Mouse (Mus musculus): ENCODE results near the gene Gna12.

Gna12 gene

GRCm38 (mm10) chr5:140753223-140753622 is 77.0 kb downstream of the Gna12 start:
- no peak for DNase-seq (ENCODE audit: low spot score in 2 of 2)

DNA sequence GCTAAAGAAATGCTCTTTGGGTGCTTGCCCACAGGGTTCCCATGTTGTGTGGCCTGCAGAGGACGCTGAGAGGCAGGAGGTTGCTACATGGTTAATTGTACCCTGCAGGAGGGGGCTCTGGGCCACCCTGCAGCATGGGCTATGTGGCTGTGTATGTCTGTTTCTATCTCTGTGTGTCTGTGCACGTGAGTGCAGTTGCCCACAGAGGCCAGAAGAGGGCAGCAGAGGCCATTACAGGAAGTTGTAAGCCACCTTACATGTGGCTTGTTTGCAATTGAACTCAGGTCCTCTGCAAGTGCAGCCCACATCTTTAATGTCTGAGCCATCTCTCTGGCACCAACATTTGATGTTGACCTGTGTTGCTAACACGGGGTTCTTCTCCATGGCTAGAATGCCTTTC is 77.6 kb downstream of the Gna12 start:
- DNase-seq (ENCODE audit: low spot score in 2 of 2), result no peak

- DNase-seq (ENCODE audit: low spot score in 2 of 2), result no peak
Measured at GRCm38 (mm10) chr5:140752041-140752440, 78.2 kb downstream of the Gna12 start.

DNA sequence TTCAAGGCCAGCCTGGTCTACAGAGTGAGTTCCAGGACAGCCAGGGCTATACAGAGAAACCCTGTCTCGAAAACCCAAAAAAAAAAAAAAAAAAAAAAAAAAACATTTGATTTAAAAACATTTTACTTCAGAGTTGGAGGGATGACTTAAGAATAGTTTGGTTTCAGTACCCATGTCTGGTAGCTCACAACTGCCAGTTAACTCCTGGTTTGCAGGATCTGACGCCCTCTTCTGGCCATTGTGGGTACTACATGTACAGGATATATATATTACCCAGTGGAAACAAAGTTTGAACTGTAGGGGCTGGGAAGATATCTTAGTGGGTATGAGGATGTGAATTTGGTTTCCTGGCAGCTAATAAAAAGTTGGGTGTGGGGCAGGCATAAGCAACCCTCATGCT is 79.3 kb downstream of the Gna12 start:
- DNase-seq (ENCODE audit: low spot score in 2 of 2), result peak; percentile 33 to 68

DNA sequence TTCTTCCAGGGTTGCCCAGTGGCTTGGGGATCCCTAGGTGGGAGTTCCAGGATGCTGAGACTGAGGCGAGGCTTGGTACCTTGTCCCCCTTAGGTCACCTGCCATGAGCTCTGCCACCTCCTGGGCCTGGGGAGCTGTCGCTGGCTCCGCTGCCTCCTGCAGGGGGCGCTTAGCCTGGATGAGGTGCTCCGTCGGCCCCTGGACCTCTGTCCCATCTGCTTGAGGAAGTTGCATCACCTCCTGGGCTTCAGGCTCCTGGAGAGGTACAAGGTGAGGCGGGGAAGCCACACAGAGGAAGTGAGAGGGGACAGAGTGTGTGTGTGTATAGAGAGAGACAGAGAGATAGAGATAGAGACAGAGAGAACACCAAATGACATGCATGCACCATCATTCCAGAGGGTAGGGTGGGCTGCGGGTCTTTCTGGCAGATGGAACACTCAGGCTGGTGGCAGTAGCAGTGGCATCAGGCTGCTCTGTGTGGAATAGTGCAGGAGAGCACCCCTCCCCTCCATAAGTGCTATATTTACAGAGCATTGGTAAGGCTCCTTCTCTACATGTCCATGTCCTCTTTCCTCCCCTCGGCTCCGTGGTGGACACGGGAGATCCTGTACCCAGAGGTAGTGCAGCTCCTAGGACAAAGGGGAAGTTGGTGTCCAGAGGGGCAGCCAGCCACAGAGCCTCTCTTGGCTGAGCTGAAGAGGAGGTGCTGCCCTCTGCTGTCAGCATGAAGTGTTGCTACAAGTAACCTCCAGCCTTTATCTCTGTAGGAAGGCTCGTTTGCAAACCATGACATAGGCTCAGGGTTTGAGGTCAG is 81.0 kb downstream of the Gna12 start:
- DNase-seq (ENCODE audit: low spot score in 2 of 2), result peak; percentile 62 to 71

GRCm38 (mm10) chr5:140748425-140748824 is 81.8 kb downstream of the Gna12 start:
- peak in 1 of 2 experiments; percentile 24 for DNase-seq (ENCODE audit: low spot score in 2 of 2)

GRCm38 (mm10) chr5:140743706-140744131 is 86.5 kb downstream of the Gna12 start:
- no peak for DNase-seq (ENCODE audit: low spot score in 2 of 2)

DNA sequence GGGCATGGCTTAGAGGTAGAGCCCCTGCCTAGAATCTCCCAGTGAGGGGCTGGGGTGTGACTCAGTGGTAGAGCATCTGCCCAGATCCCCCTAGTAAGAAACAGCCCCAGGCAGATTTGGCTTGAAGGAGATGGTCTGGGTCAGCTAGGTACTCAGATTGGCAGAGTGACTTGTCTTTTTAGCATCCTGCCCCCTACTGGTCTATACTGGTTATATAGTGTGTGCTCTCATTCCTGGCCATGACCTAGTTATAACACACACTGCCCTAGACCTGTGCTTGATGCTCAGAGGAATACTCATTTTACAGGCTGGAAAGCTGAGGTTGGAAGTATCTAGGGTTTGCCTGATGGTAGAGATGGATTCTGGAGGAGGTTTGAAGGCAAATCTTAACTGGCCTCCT is 88.4 kb downstream of the Gna12 start:
- no peak for DNase-seq (ENCODE audit: low spot score in 2 of 2)

GRCm38 (mm10) chr5:140741040-140741439 is 89.2 kb downstream of the Gna12 start:
- no peak for DNase-seq (ENCODE audit: low spot score in 2 of 2)

DNA sequence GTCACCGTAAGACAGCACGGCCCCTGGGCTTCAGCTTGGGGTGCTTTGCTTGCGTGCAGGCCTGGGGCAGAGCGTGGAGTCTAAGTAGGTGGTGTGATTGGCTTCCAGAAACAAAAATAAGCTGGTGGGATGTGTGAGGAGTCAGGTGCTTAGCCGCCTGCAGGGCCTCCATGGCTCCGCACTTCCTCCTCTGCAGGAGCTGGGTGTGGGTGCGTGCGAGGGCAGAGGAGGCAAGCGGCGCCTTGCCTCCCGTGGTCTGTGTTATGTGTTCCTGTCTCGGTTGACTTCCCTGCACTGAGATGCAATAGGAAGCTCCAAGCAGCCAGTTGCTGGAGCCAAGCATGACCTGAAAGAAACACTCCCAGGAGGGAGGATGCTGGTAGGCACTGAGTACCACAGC is 90.4 kb downstream of the Gna12 start:
- no peak for DNase-seq (ENCODE audit: low spot score in 2 of 2)

DNA sequence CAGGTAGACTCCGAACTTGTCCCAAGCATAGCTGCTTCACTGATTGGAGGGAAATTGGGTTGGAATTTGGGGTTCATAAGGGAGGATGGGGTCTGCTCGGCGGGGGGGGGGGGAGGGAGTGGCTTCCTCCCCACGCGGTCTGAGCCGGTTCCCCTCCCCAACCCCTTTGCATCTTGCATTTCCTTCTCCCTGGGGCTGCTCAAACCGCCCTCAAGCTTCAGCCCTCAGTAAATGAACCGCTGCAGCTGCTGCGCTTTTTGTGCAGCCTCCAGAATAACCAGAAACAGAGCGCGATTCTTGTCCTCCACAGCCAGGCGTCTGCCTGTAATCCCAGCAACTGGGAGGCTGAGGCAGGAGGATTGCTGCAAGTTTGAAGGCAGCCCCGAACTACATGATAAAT is 94.1 kb downstream of the Gna12 start:
- no peak for DNase-seq (ENCODE audit: low spot score in 2 of 2)

DNA sequence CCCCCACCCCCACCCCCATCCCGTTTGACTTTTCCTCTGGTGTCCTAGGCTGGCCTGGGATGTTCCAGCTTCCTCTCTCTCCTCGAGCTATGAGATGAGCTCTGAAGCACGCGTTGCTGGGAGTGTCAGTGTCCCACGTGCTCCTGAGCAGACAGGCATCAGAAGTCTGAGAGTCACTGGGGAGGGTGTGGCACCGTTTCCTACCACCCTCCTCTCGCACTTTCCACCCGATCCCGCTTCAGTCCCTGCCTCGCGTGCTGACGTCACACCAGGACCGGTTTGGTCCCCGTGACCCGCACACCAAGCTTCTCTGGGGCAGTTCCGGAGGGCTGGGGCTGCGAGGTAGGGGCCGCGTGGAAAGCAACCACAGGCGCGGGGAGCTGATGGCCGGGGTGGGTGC is 94.9 kb downstream of the Gna12 start:
- peak; percentile 32 to 73 for DNase-seq (ENCODE audit: low spot score in 2 of 2)

GRCm38 (mm10) chr5:140733336-140733735 is 96.9 kb downstream of the Gna12 start:
- peak in 1 of 2 experiments; percentile 59 for DNase-seq (ENCODE audit: low spot score in 2 of 2)

DNA sequence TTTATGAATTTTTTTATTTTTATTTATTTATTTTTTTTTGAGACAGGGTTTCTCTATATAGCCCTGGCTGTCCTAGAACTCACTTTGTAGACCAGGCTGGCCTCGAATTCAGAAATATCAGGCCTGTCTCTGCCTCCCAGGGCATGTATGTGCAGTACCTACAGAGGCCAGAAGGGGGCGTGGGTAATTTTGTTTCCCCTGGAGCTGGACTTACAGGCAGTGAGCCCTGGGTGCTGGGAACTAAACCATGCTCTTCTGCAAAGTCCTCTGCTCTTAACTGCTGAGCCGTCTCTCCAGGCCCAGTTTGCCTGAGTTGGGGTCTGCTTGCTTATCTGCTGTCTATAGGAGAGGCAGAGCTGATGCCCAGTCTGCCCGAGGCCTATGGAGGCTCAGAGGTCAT is 98.0 kb downstream of the Gna12 start:
- peak; percentile 35 to 56 for DNase-seq (ENCODE audit: low spot score in 2 of 2)

DNA sequence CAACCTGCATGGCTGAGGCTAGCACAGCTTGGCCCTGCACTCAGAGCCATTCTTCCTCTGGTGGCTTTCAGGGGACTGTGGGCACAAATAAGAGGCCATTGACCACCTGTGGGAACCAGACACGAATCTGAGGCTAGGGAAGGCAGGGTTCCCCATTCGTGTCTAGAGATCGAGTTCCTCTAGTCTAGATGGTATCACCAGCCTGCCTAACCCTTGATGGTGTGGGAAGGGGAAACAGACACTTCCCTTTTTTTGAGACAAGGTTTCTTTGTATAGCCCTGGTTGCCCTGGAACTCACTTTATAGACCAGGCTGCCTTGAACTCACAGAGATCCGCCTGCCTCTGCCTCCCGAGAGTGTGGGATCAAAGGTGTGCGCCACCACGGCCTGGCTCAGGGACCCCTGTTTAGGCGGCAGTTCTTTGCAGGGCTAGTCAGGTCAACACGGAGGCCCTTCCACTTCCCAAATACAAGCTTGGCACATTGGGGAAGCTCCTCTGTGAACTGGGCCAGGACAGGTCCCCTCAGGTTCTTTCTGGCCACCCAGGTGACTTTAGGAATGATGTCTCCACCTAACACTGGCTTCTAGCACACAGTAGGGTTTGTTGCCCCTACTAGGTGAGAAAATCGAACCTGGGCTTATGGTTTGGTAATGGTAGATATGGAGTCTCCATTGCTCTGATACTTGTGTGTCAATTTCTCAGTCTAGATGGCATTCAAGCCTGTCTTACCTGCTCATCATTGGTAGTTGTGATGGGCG is 99.0 kb downstream of the Gna12 start:
- peak in 1 of 2 experiments; percentile 45 for DNase-seq (ENCODE audit: low spot score in 2 of 2)

- DNase-seq (ENCODE audit: low spot score in 2 of 2), result no peak
Measured at GRCm38 (mm10) chr5:140726946-140727740, 103.1 kb downstream of the Gna12 start.

- DNase-seq (ENCODE audit: low spot score in 2 of 2), result no peak
Measured at GRCm38 (mm10) chr5:140726062-140726839, 104.0 kb downstream of the Gna12 start.

- DNase-seq (ENCODE audit: low spot score in 2 of 2), result no peak
Measured at GRCm38 (mm10) chr5:140723822-140724221, 106.4 kb downstream of the Gna12 start, which contains the start of gene Amz1. Amz1 (plus strand) TSS chr5:140724127.

GRCm38 (mm10) chr5:140722121-140722520 is 108.1 kb downstream of the Gna12 start:
- DNase-seq (ENCODE audit: low spot score in 2 of 2), result no peak

DNA sequence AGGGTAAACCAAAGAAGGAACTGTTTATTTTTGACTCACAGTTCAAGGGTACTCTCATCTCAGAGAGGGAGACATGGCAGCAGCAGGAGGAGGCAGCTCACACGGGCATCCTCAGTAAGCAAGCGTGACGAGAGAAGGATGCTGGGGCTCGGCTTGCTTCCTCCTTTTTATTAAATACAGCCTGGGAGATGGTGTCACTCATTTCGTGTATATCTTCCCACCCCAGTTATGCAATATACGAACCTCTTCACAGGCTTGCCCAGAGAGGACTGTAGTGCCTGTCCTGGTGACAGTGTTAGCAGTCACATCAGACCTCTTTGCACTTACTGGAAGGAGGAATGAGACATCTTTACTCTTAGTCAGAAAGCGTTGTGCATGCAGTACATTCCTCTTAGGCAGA is 109.5 kb downstream of the Gna12 start:
- DNase-seq (ENCODE audit: low spot score in 2 of 2), result no peak

GRCm38 (mm10) chr5:140711040-140711439 is 119.2 kb downstream of the Gna12 start:
- DNase-seq (ENCODE audit: low spot score in 2 of 2), result no peak
